Comparison of ENCODE assay signal across 24 mouse cellular contexts in genomic region chr3:69198098-69198497, GRCm38 (mm10). TPM values are rescaled to one million over a fixed set of nuclear protein-coding genes. Genes with fewer than 3 reads are reported as not detected.
A peak's percentile ranks its signal among the peaks of the same experiment; 100 is the strongest.
DNase-seq lines count a peak whose midpoint lies in the region; ATAC-seq and TF ChIP-seq lines count a peak whose summit lies in the region.
"Had no signal": no experiment of that assay in that cellular context is flagged by ENCODE, and none has a peak within 500 bp of the region (broad histone marks: within the 10 kb centered on the region; RNA-seq: fewer than 3 reads in every experiment).

No protein-coding gene starts in this region.

- H3K27ac ChIP-seq in kidney, adult 2 months (ENCODE audit: insufficient read depth, low read depth, low read length), result no peak overlapping the region
- H3K27ac ChIP-seq in kidney, embryonic 16.5 days (ENCODE audit: low read length), result no peak overlapping the region
- H3K27ac ChIP-seq: embryonic facial prominence, embryonic 15.5 days; liver, embryonic 12.5 days; stomach, postnatal 0 days had no signal

- H3K4me2 ChIP-seq in kidney, embryonic 16.5 days (replicated peaks; ENCODE audit: low read depth, low read length), result no peak overlapping the region
- H3K4me2 ChIP-seq: embryonic facial prominence, embryonic 15.5 days; liver, embryonic 12.5 days; lung, embryonic 14.5 days; midbrain, embryonic 11.5 days had no signal

- H3K4me1 ChIP-seq in kidney, adult 2 months (ENCODE audit: control insufficient read depth, insufficient read depth, low read length), result no peaks in the 10 kb centered on the region; the same call in 1 of the 2 replicates
- peaks cover 10% of the 10 kb centered on the region; the same call in 1 of the 2 replicates for H3K4me1 ChIP-seq in kidney, embryonic 16.5 days (ENCODE audit: insufficient read depth, low read length)
- H3K4me1 ChIP-seq: embryonic facial prominence, embryonic 15.5 days; liver, embryonic 12.5 days had no signal

- TF ChIP-seq CTCF in kidney, adult 2 months (conservative IDR thresholded peaks at IDR 0.05; ENCODE audit: insufficient read depth, insufficient read length, low read depth, low read length), result no peak

- no peak for ATAC-seq in kidney, embryonic 16.5 days (ENCODE audit: low FRiP score, low TSS enrichment)
- ATAC-seq: forebrain, embryonic 16.5 days; liver, embryonic 12.5 days had no signal

- no peak overlapping the region for H3K9ac ChIP-seq in kidney, embryonic 16.5 days (replicated peaks; ENCODE audit: low read length)
- H3K9ac ChIP-seq: embryonic facial prominence, embryonic 15.5 days; liver, embryonic 12.5 days; lung, embryonic 14.5 days had no signal

- H3K27me3 ChIP-seq in kidney, adult 2 months (replicated peaks; ENCODE audit: control insufficient read depth, insufficient read depth, low read length), result no peaks in the 10 kb centered on the region
- no peaks in the 10 kb centered on the region for H3K27me3 ChIP-seq in kidney, embryonic 16.5 days (ENCODE audit: insufficient read depth, low read length)
- H3K27me3 ChIP-seq: embryonic facial prominence, embryonic 15.5 days; liver, embryonic 12.5 days had no signal

- DNase-seq in adrenal gland, adult 2 months, result peak; percentile 24
- DNase-seq in adrenal gland, postnatal 4 days (ENCODE audit: low spot score in 2 of 2), result no peak
- DNase-seq in gastrocnemius, postnatal 14 days, result peak; percentile 15
- DNase-seq in gastrocnemius, adult 8-10 months (ENCODE audit: low spot score in 2 of 2), result no peak
- peak; percentile 48 for DNase-seq in kidney, adult 2 months
- peak; percentile 56 to 65 for DNase-seq in kidney, postnatal 25 days
- no peak for DNase-seq in urinary bladder, postnatal 14 days (ENCODE audit: low spot score)
- DNase-seq: cerebellum, adult 18-20 months; cerebellum, postnatal 25 days; embryo, embryonic 11 days; gastrocnemius, postnatal 10 days; lung, embryonic 14.5 days; lung, postnatal 4 days had no signal

- intact Hi-C loops in gastrocnemius, postnatal 14 days (cut with DNase I; ENCODE audit: low total_unique reads), result no loop called here

- H3K36me3 ChIP-seq in kidney, adult 2 months (ENCODE audit: control insufficient read depth, insufficient read depth, low read length), result no peaks in the 10 kb centered on the region
- H3K36me3 ChIP-seq in kidney, embryonic 16.5 days (ENCODE audit: insufficient read depth, low read length), result no peaks in the 10 kb centered on the region
- H3K36me3 ChIP-seq: embryonic facial prominence, embryonic 15.5 days; liver, embryonic 12.5 days had no signal

- WGBS in kidney, adult 2 months, result 54% methylated on average over 2 of the region's 2 CpGs
- 50% methylated on average over 2 of the region's 2 CpGs for WGBS in kidney, embryonic 16.5 days

- H3K9me3 ChIP-seq in kidney, embryonic 16.5 days (ENCODE audit: low read length), result no peaks in the 10 kb centered on the region
- H3K9me3 ChIP-seq: embryonic facial prominence, embryonic 15.5 days; liver, embryonic 12.5 days had no signal

- TF ChIP-seq POLR2A in kidney, adult 2 months (IDR thresholded peaks at IDR 0.05; ENCODE audit: low read depth, low read length), result no peak

- H3K4me3 ChIP-seq in kidney, adult 2 months (ENCODE audit: insufficient read depth, low read depth, low read length), result no peak overlapping the region
- no peak overlapping the region for H3K4me3 ChIP-seq in kidney, embryonic 16.5 days (ENCODE audit: low read length)
- H3K4me3 ChIP-seq: embryonic facial prominence, embryonic 15.5 days; liver, embryonic 12.5 days had no signal

RNA-seq across cellular contexts. Expression of gene Arl14, which starts 24.1 kb away (rescaled TPM):
- total RNA-seq in adrenal gland, adult 2 months (2021), result not detected
- not detected in 2 replicates for polyA plus RNA-seq in adrenal gland, adult 2 months (2012; rRNA removed)
- not detected for total RNA-seq in adrenal gland, postnatal 4 days (2021)
- not detected for total RNA-seq in gastrocnemius, postnatal 14 days (2021)
- total RNA-seq in gastrocnemius, adult 8-10 months (2022), result not detected
- not detected in 2 replicates for polyA plus RNA-seq in kidney, adult 2 months (2012; rRNA removed)
- 0.21 and 0.30 TPM in 2 replicates for polyA plus RNA-seq in kidney, embryonic 16.5 days (2015; fragmentation: Nextera tagmentation; extraction: Ambion mirVana)
- total RNA-seq: gastrocnemius, postnatal 10 days; layer of hippocampus, adult 8-10 months; left cerebral cortex, adult 18-20 months had no signal
- polyA plus RNA-seq: forebrain, embryonic 16.5 days; heart, postnatal 0 days; hindbrain, embryonic 11.5 days; limb, embryonic 11.5 days; liver, embryonic 12.5 days; midbrain, embryonic 11.5 days had no signal

Comparison
In these comparisons a context has a peak if more than half of its experiments do, and no peak if none do; other contexts are left out.
1. DNase-seq: peak in adrenal gland, adult 2 months (single experiment), gastrocnemius, postnatal 14 days (single experiment), kidney, adult 2 months (single experiment) and kidney, postnatal 25 days (2 of 2); none in adrenal gland, postnatal 4 days (0 of 2), gastrocnemius, adult 8-10 months (0 of 2) and urinary bladder, postnatal 14 days (single experiment).